Mouse (Mus musculus) neural tube, embryonic 14.5 days (tissue): Measurements from ENCODE around the gene Smyd2. TPM values are rescaled to one million over a fixed set of nuclear protein-coding genes. Genes with fewer than 3 reads are reported as not detected.

Source experiments
- ATAC-seq: fragments of 200-750 bp; cut with Nextera tagmentation; 2 replicates; pipeline ENCODE4 v1.8.0; 2017; ENCODE audit warnings: low read depth, mild to moderate bottlenecking, moderate TSS enrichment, moderate library complexity
- H3K27ac ChIP-seq: fragments of 300-500 bp; sonication (generic); 2 replicates; pipeline ENCODE4 v1.5.1; 2014; ENCODE audit warnings: low read depth, mild to moderate bottlenecking, control low read depth, low read length, moderate library complexity, mixed read lengths
- H3K27me3 ChIP-seq: fragments of 300-500 bp; sonication (generic); 2 replicates; pipeline ENCODE4 v1.6.1; 2014; ENCODE audit warnings: low read length; ENCODE audit not compliant: control insufficient read depth, insufficient read depth
- H3K36me3 ChIP-seq: fragments of 300-500 bp; sonication (generic); 2 replicates; pipeline ENCODE4 v1.6.1; 2014; ENCODE audit warnings: low read length, mixed read lengths; ENCODE audit not compliant: control insufficient read depth, insufficient read depth
- H3K4me1 ChIP-seq: fragments of 300-500 bp; sonication (generic); 2 replicates; pipeline ENCODE4 v1.6.1; 2014; ENCODE audit warnings: low read length; ENCODE audit not compliant: control insufficient read depth, insufficient read depth
- H3K4me2 ChIP-seq: fragments of 300-500 bp; sonication (generic); 2 replicates; pipeline ENCODE4 v1.6.1; 2014; ENCODE audit warnings: mild to moderate bottlenecking, low read depth, low read length, control low read depth
- H3K4me3 ChIP-seq: fragments of 300-500 bp; sonication (generic); 2 replicates; pipeline ENCODE4 v1.5.1; 2014; ENCODE audit warnings: low read depth, low read length, control low read depth, mixed read lengths
- H3K9ac ChIP-seq: fragments of 300-500 bp; sonication (generic); replicated peaks from 2 replicates; pipeline ENCODE4 v1.6.1; 2014; ENCODE audit warnings: low read depth, mild to moderate bottlenecking, control low read depth, low read length, mixed read lengths
- H3K9me3 ChIP-seq: fragments of 300-500 bp; sonication (generic); 2 replicates; pipeline ENCODE4 v1.6.1; 2016; ENCODE audit warnings: low read length; ENCODE audit not compliant: control insufficient read depth
- WGBS: fragments of 180-500 bp; shearing (Covaris S2); extraction: QIAGEN DNeasy Blood & Tissue Kit; methylation state at CpG from one replicate; pipeline ENCODE4 v1.1.7; 2014; 5-methylcytosine and 5-hydroxymethylcytosine counted together
- polyA plus RNA-seq: library from polyadenylated mRNA; unstranded; fragments of >200 nt; fragmentation: Nextera tagmentation; extraction: Ambion mirVana; gene quantifications from 2 replicates; pipeline ENCODE4 v1.2.1, GENCODE M21; 2014

The Smyd2 gene
- polyA plus RNA-seq, 1 experiment from 2014 or later = 96.8 TPM

GRCm38 (mm10) chr1:189922721-189923120 is 558 bp upstream of the Smyd2 start:
- peak overlapping the region; percentile 87 for H3K4me2 ChIP-seq
- ATAC-seq = no peak
- peak overlapping the region; percentile 95 for H3K9ac ChIP-seq
- no peak overlapping the region for H3K27ac ChIP-seq
- H3K9me3 ChIP-seq = no peaks in the 10 kb centered on the region
- peaks cover 12% of the 10 kb centered on the region for H3K4me1 ChIP-seq
- 15% methylated on average over 9 of the region's 9 CpGs for WGBS
- no peaks in the 10 kb centered on the region for H3K27me3 ChIP-seq
- no peaks in the 10 kb centered on the region for H3K36me3 ChIP-seq
- peak overlapping the region; percentile 77 for H3K4me3 ChIP-seq

DNA sequence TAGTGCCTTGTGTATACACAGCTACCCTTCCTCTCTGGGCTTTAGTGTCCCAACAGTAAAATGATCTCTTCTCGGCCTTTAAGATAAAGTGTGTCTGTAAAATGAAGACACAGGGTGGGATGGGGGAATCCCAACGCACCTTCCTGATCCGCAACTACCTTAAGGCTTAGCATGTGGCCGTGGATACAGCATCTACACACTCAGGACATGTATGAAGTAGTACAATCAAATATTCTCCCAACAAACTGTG is 670 bp downstream of the Smyd2 start:
- H3K4me1 ChIP-seq = peaks cover 12% of the 10 kb centered on the region
- no peak overlapping the region for H3K27ac ChIP-seq
- peak overlapping the region; percentile 77 for H3K4me3 ChIP-seq
- no peaks in the 10 kb centered on the region for H3K36me3 ChIP-seq
- H3K27me3 ChIP-seq = no peaks in the 10 kb centered on the region
- no peaks in the 10 kb centered on the region for H3K9me3 ChIP-seq
- WGBS = 8% methylated on average over 4 of the region's 4 CpGs
- H3K9ac ChIP-seq = peak overlapping the region; percentile 95
- H3K4me2 ChIP-seq = peak overlapping the region; percentile 87
- no peak for ATAC-seq

DNA sequence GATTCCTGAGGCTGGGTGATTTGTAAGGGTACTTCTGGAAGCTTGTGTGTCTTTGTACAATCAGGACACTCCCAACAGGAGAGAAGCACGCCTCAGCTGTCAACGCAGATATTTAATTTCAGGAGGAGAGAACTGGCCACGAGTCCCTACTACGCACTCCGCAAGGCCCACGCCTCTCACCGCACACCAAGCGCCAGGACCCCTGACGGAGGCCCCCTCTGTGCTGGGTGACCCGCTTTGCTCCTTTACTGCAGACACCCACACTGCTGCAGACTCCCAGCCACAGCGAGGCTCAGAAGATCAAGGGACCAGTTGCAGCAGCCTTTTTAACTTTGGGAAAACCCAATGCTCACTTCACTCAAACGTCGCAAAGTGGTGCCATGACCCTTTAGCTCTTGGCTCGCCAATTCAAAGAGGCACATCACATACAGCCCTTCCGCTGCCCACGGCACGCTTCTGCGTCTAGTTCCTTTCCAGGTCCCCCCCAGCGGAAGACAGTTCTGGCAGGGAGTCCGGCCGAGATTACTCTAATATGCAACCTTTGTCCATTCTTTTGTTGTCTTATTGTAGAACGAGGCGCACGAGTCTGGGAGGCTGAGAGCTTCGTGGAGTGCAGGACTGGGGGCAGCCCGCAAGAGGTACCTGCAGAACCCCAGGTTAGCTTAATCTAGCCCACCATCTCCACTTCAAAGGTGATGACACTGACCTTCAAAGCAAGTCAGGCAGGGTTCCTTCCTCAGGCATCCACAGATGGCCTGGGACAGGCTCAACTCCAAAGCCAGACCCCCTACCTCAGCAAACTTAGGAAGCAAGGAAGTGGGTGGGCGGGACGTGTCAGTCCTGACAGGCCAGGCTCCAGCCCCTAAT is 1.2 kb downstream of the Smyd2 start:
- Histone ChIP-seq H3K9me3 (no peaks in the 10 kb centered on the region), H3K9ac (peak overlapping the region; percentile 95), H3K4me2 (peak overlapping the region; percentile 87), H3K4me3 (peak overlapping the region; percentile 77), H3K27ac (no peak overlapping the region), H3K4me1 (peaks cover 12% of the 10 kb centered on the region), H3K36me3 (no peaks in the 10 kb centered on the region), H3K27me3 (no peaks in the 10 kb centered on the region)
- 34% methylated on average over 28 of the region's 28 CpGs for WGBS
- peak; percentile 29 for ATAC-seq

DNA sequence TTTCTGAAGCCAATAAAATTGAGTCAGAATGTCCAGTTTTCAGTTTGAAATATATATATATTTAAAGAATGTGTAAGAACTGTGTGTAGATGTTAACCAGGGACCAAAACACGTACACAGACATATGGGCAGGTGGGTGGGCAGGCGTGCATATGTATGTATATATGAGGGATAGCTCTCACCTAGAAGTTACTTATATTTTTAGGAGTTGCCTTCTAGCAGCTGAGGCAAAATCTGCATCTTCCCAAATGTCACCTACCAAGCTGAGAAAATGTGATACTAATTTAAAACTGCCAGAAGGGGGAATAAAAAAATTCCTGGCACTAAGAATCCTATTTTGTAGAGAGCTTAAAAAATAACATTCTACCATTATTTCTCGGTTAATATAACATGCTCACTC is 2.4 kb downstream of the Smyd2 start:
- ATAC-seq = no peak

GRCm38 (mm10) chr1:189917126-189917500 is 5.0 kb downstream of the Smyd2 start:
- 47% methylated on average over 4 of the region's 4 CpGs for WGBS
- no peak for ATAC-seq
- H3K4me2 ChIP-seq = no peak overlapping the region
- no peak overlapping the region for H3K4me3 ChIP-seq
- H3K27ac ChIP-seq = no peak overlapping the region
- H3K36me3 ChIP-seq = no peaks in the 10 kb centered on the region
- H3K4me1 ChIP-seq = peaks cover 12% of the 10 kb centered on the region
- H3K9me3 ChIP-seq = no peaks in the 10 kb centered on the region
- no peak overlapping the region for H3K9ac ChIP-seq
- no peaks in the 10 kb centered on the region for H3K27me3 ChIP-seq

More for the DNA sequence above, 2.4 kb downstream of the Smyd2 start:
- 92% methylated on average over 3 of the region's 3 CpGs for WGBS
- no peaks in the 10 kb centered on the region for H3K9me3 ChIP-seq
- no peaks in the 10 kb centered on the region for H3K27me3 ChIP-seq
- no peaks in the 10 kb centered on the region for H3K36me3 ChIP-seq
- no peak overlapping the region for H3K27ac ChIP-seq
- H3K4me1 ChIP-seq = peaks cover 12% of the 10 kb centered on the region
- no peak overlapping the region for H3K4me3 ChIP-seq
- no peak overlapping the region for H3K4me2 ChIP-seq
- no peak overlapping the region for H3K9ac ChIP-seq

- Histone ChIP-seq H3K4me3 (no peak overlapping the region), H3K27ac (no peak overlapping the region), H3K4me2 (no peak overlapping the region), H3K27me3 (no peaks in the 10 kb centered on the region), H3K9ac (no peak overlapping the region), H3K4me1 (peaks cover 12% of the 10 kb centered on the region), H3K36me3 (no peaks in the 10 kb centered on the region), H3K9me3 (no peaks in the 10 kb centered on the region)
- 37% methylated on average over 10 of the region's 10 CpGs for WGBS
- no peak for ATAC-seq
Observed at GRCm38 (mm10) chr1:189916422-189917125, 5.6 kb downstream of the Smyd2 start.

DNA sequence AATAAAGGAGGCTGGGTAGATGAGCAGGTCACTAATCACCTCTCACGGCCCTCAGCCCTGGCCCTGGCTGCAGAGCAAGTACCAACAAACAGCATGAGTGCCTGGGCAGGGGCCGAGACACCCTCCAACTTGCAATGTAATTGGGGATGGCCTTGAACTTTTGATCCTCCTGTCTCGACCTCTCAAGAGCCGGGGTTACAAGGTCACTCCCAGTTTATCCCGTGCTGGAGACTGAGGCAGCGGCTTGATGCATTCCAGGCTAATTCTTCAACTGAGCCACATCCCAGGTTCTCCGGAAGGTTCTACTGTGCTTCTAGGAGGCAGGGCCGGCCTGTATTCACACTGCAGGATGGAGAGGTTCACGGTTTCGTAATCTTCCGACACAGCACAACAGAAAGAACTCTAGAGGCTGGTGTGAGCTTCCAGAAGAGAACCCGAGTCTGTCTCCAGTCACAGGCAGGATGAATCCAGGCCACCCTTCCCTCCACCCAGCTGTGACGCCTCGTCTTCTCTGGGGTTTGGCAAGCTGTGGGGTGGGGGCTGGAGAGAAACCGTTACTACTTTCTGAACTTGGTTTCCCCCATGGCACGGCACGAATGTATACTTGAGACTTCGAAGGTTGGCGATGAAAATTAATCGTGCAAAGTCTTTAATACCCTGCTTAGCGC is 8.9 kb downstream of the Smyd2 start:
- Histone ChIP-seq H3K9ac (no peak overlapping the region), H3K27ac (no peak overlapping the region), H3K4me1 (0 out of 2 replicates have a peak, but pooled peaks cover 4% of the 10 kb centered on the region), H3K36me3 (no peaks in the 10 kb centered on the region), H3K9me3 (no peaks in the 10 kb centered on the region), H3K4me2 (no peak overlapping the region), H3K4me3 (no peak overlapping the region), H3K27me3 (no peaks in the 10 kb centered on the region)
- no peak for ATAC-seq
- WGBS = 91% methylated on average over 21 of the region's 21 CpGs

GRCm38 (mm10) chr1:189910685-189911345 is 11.3 kb downstream of the Smyd2 start:
- Histone ChIP-seq H3K9me3 (no peaks in the 10 kb centered on the region), H3K4me3 (no peak overlapping the region), H3K27ac (no peak overlapping the region), H3K4me1 (0 out of 2 replicates have a peak, but pooled peaks cover 4% of the 10 kb centered on the region), H3K36me3 (no peaks in the 10 kb centered on the region), H3K27me3 (no peaks in the 10 kb centered on the region), H3K4me2 (no peak overlapping the region), H3K9ac (no peak overlapping the region)
- no peak for ATAC-seq
- WGBS = 68% methylated on average over 13 of the region's 13 CpGs
